Mouse (Mus musculus) forebrain, embryonic 12.5 days (tissue): ENCODE results near the gene Gm20388. TPM values are rescaled to one million over a fixed set of nuclear protein-coding genes. Genes with fewer than 3 reads are reported as not detected.

Experiments used
- ATAC-seq: fragments of 200-750 bp; cut with Nextera tagmentation; 2 replicates; pipeline ENCODE4 v1.8.0; 2017; ENCODE audit warnings: moderate TSS enrichment; ENCODE audit not compliant: low FRiP score
- H3K27ac ChIP-seq: fragments of 300-500 bp; sonication (generic); 2 replicates; pipeline ENCODE4 v1.5.1; 2016; ENCODE audit warnings: mild to moderate bottlenecking
- H3K27me3 ChIP-seq: fragments of 300-500 bp; sonication (generic); 2 replicates; pipeline ENCODE4 v1.6.1; 2016; ENCODE audit warnings: mild to moderate bottlenecking
- H3K36me3 ChIP-seq: fragments of 300-500 bp; sonication (generic); replicated peaks from 2 replicates; pipeline ENCODE4 v1.6.1; 2016; ENCODE audit warnings: mild to moderate bottlenecking
- H3K4me1 ChIP-seq: fragments of 300-500 bp; sonication (generic); 2 replicates; pipeline ENCODE4 v1.6.1; 2016
- H3K4me2 ChIP-seq: fragments of 300-500 bp; sonication (generic); 2 replicates; pipeline ENCODE4 v1.6.1; 2016; ENCODE audit warnings: mild to moderate bottlenecking, moderate library complexity
- H3K4me3 ChIP-seq: fragments of 300-500 bp; sonication (generic); replicated peaks from 2 replicates; pipeline ENCODE4 v1.5.1; 2016; ENCODE audit warnings: mild to moderate bottlenecking
- H3K9ac ChIP-seq: fragments of 300-500 bp; sonication (generic); 2 replicates; pipeline ENCODE4 v1.6.1; 2016; ENCODE audit warnings: mild to moderate bottlenecking
- H3K9me3 ChIP-seq: fragments of 300-500 bp; sonication (generic); 2 replicates; pipeline ENCODE4 v1.6.1; 2016
- WGBS: fragments of 180-500 bp; shearing (Covaris S2); methylation state at CpG from one replicate; pipeline ENCODE4 v1.1.7; 2016; 5-methylcytosine and 5-hydroxymethylcytosine counted together
- polyA plus RNA-seq: library from polyadenylated mRNA; unstranded; fragments of >200 nt; fragmentation: Nextera tagmentation; extraction: Ambion mirVana; gene quantifications from 2 replicates; pipeline ENCODE4 v1.2.1, GENCODE M21; 2016

Gene Gm20388
- polyA plus RNA-seq, 1 experiment from 2014 or later = not detected

- Histone ChIP-seq H3K36me3 (no peaks in the 10 kb centered on the region), H3K9ac (no peak overlapping the region), H3K4me2 (no peak overlapping the region), H3K4me3 (peak overlapping the region; percentile 19), H3K27ac (no peak overlapping the region), H3K27me3 (peaks cover 98% of the 10 kb centered on the region), H3K4me1 (peaks cover 21% of the 10 kb centered on the region), H3K9me3 (0 out of 2 replicates have a peak, but pooled peaks cover 6% of the 10 kb centered on the region)
- 1% methylated on average over 18 of the region's 18 CpGs for WGBS
- ATAC-seq = no peak
Observed at GRCm38 (mm10) chr8:121118634-121119420, 1208.2 kb downstream of the Gm20388 start.

DNA sequence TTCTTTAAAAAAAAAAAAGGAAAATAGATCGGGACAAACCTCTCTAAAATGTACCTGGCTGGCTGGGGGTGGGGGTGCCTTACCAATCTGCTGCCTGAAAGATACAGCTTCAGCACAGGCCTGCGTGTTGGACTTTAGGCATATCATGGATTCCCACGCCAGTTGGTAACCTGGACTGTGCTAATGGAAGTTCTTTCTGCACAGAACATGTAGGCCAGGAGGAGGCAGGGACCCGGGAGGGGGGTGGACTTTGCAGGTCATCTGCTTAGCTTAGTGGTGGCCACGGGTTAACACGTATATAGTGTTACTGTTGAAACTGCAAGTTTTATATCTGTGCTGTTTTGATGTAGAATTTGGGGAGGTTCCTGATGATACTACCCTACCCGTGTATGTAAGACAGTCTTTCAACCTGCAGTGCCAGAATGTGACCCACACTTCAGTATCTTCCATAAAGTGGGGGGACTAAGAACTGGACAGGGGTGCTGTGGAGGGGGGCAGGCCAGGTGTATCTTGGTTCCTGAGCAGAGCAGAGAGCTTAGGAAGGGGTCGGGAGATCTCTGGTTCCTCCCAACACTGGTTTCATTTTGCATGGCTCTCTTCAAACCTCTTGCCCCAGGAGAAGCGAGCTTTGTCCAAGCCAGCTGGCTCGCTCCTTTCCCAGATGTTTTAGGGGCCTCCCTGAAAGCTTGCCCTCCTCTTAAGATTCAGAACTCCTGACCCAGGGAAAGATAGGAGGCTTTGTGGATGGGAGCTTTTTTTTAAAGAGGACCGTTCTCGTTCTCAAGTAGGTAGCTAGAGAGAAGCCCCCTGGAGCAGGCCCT lies 1209.2 kb downstream of the Gm20388 start:
- Histone ChIP-seq H3K4me2 (no peak overlapping the region; the same call in 1 of the 2 replicates), H3K4me3 (peak overlapping the region; percentile 19), H3K4me1 (peaks cover 21% of the 10 kb centered on the region), H3K9me3 (0 out of 2 replicates have a peak, but pooled peaks cover 6% of the 10 kb centered on the region), H3K9ac (no peak overlapping the region), H3K27ac (no peak overlapping the region), H3K27me3 (peaks cover 98% of the 10 kb centered on the region), H3K36me3 (no peaks in the 10 kb centered on the region)
- ATAC-seq = no peak
- 3% methylated on average over 12 of the region's 12 CpGs for WGBS

- Histone ChIP-seq H3K9ac (no peak overlapping the region), H3K4me1 (peaks cover 25% of the 10 kb centered on the region), H3K27ac (no peak overlapping the region), H3K4me3 (peak overlapping the region; percentile 19; the same call in 1 of the 2 replicates), H3K9me3 (0 out of 2 replicates have a peak, but pooled peaks cover 6% of the 10 kb centered on the region), H3K4me2 (no peak overlapping the region), H3K27me3 (peaks cover 99% of the 10 kb centered on the region), H3K36me3 (no peaks in the 10 kb centered on the region)
- ATAC-seq = no peak
- 2% methylated on average over 17 of the region's 17 CpGs for WGBS
Observed at GRCm38 (mm10) chr8:121120456-121121419, 1210.1 kb downstream of the Gm20388 start.

DNA sequence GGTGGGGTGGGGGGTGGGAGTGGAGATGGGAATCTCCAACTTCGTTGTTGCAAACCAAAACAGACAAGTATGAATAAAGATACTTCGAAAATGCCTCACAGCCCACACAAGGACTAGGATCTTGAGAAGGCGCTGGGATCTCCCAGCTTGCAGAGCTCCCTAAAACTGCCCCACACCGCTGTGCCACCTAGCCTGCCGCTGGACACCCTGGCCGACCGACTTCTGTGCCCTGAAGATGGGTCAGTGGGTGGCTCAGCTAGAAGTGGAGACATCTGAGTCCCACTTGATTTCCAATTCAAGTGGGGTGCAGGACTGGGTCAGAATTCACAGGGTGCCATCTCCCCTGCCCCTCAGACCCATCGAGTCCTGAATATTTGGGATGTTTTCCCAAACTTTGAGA lies 1211.1 kb downstream of the Gm20388 start:
- WGBS = 2% methylated on average over 8 of the region's 8 CpGs
- H3K4me2 ChIP-seq = no peak overlapping the region

DNA sequence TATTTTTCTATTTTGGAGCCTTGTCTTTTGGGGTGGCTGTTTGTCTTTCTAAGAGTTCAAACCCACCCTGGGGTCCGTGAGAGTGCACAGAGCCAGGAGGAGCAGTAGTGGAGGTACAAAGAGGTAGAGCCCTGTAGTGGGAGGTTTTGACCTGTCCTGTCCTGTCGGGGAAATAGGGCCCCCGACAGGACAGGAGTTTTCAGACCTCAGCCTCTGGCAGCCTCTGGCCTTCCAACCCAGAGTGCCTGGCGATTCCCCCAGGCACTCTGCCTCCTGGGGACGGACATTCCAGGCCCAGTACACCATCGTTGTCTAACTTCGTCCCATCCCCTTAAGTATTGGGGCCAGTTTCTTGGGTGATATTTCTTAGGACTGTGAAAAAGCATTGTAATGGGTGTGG lies 1211.7 kb downstream of the Gm20388 start:
- H3K9ac ChIP-seq = no peak overlapping the region
- no peak overlapping the region for H3K27ac ChIP-seq
- peaks cover 99% of the 10 kb centered on the region for H3K27me3 ChIP-seq
- no peak for ATAC-seq
- peaks cover 15% of the 10 kb centered on the region for H3K4me1 ChIP-seq
- H3K9me3 ChIP-seq = no peaks in the 10 kb centered on the region
- WGBS = 5% methylated on average over 7 of the region's 7 CpGs
- no peak overlapping the region for H3K4me3 ChIP-seq
- no peaks in the 10 kb centered on the region for H3K36me3 ChIP-seq
- no peak overlapping the region for H3K4me2 ChIP-seq

More for the DNA sequence above, 1211.1 kb downstream of the Gm20388 start:
- ATAC-seq = no peak
- H3K4me3 ChIP-seq = no peak overlapping the region
- no peak overlapping the region for H3K9ac ChIP-seq
- H3K36me3 ChIP-seq = no peaks in the 10 kb centered on the region
- no peak overlapping the region for H3K27ac ChIP-seq
- H3K4me1 ChIP-seq = peaks cover 21% of the 10 kb centered on the region
- peaks cover 99% of the 10 kb centered on the region for H3K27me3 ChIP-seq
- 0 out of 2 replicates have a peak, but pooled peaks cover 4% of the 10 kb centered on the region for H3K9me3 ChIP-seq

GRCm38 (mm10) chr8:121123113-121123512 lies 1212.5 kb downstream of the Gm20388 start:
- Histone ChIP-seq H3K4me1 (peaks cover 16% of the 10 kb centered on the region), H3K4me3 (no peak overlapping the region), H3K4me2 (no peak overlapping the region), H3K27ac (no peak overlapping the region), H3K9ac (no peak overlapping the region), H3K27me3 (peaks cover 99% of the 10 kb centered on the region), H3K36me3 (no peaks in the 10 kb centered on the region), H3K9me3 (no peaks in the 10 kb centered on the region)
- WGBS = 28% methylated on average over 2 of the region's 2 CpGs
- no peak for ATAC-seq

- whole genome bisulfite sequencing = 2% methylated on average over 17 of the region's 17 CpGs
- Histone ChIP-seq H3K27ac (no peak overlapping the region), H3K4me2 (no peak overlapping the region), H3K36me3 (no peaks in the 10 kb centered on the region), H3K27me3 (peaks cover 100% of the 10 kb centered on the region), H3K4me3 (no peak overlapping the region), H3K9ac (no peak overlapping the region), H3K9me3 (no peaks in the 10 kb centered on the region), H3K4me1 (peaks cover 27% of the 10 kb centered on the region)
- no peak for ATAC-seq
Observed at GRCm38 (mm10) chr8:121124547-121125239, 1214.1 kb downstream of the Gm20388 start.

DNA sequence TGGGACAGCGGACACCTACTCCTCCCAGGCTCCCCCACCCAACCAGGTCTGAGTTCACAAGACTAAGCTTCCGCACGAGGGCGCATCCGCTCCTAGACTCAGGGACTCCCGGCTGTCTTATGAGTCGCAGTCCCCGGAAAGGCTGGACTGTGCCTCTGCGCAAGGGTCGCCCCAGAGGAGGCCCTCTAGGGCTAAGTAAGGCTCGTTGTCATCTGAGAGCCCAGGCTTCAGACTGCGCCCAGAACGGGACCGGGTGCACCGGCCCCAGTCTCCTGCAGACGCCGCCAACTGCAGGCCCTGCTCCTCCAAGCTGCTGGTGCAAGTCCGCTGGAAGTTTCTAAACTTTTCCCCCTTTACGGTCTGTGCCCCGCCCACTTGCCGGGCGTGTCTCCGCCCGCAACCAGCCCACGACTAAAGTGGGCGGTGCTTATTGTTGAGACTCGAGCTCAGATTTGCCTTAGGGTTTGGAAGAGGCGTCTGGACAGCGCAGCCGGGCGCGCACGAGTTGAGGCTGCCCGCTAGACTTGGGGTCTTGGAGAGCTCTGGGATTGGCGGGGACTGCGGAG lies 1214.8 kb downstream of the Gm20388 start:
- Histone ChIP-seq H3K9ac (no peak overlapping the region), H3K27me3 (peaks cover 100% of the 10 kb centered on the region), H3K9me3 (no peaks in the 10 kb centered on the region), H3K27ac (no peak overlapping the region), H3K36me3 (no peaks in the 10 kb centered on the region), H3K4me2 (peak overlapping the region; percentile 46), H3K4me1 (peaks cover 27% of the 10 kb centered on the region), H3K4me3 (peak overlapping the region; percentile 22)
- ATAC-seq = peak; percentile 53
- under 1% methylated on average over 35 of the region's 36 CpGs for WGBS

DNA sequence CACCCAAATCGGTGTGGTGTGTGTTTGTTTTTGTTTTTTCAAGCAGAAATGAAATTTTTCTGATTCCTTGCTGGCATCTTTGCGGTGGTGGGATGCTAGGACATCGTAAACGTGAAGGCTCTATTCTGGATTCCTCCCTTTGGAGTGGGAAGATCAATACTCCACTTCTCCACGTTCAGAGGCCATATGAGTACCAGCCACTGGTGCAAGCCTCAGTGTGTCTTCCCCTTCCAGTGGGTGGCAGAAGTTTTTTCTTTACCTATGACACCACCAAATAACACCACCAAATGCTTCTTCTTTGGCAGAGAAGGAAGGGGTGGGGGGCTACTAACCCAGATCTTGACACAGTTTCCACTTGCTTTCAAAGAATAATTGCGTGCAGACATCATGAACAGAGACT lies 1215.5 kb downstream of the Gm20388 start:
- H3K4me1 ChIP-seq = peaks cover 27% of the 10 kb centered on the region
- H3K27me3 ChIP-seq = peaks cover 100% of the 10 kb centered on the region
- no peaks in the 10 kb centered on the region for H3K9me3 ChIP-seq
- ATAC-seq = no peak
- WGBS = 3% methylated on average over 6 of the region's 6 CpGs
- no peak overlapping the region for H3K4me2 ChIP-seq
- H3K36me3 ChIP-seq = no peaks in the 10 kb centered on the region
- no peak overlapping the region for H3K4me3 ChIP-seq
- no peak overlapping the region for H3K9ac ChIP-seq
- H3K27ac ChIP-seq = no peak overlapping the region

- Histone ChIP-seq H3K4me2 (no peak overlapping the region), H3K4me1 (peaks cover 27% of the 10 kb centered on the region), H3K9ac (no peak overlapping the region), H3K9me3 (no peaks in the 10 kb centered on the region), H3K4me3 (no peak overlapping the region), H3K36me3 (no peaks in the 10 kb centered on the region), H3K27me3 (peaks cover 99% of the 10 kb centered on the region), H3K27ac (no peak overlapping the region)
- 1% methylated on average over 6 of the region's 6 CpGs for WGBS
- ATAC-seq = no peak
Observed at GRCm38 (mm10) chr8:121126694-121127093, 1216.1 kb downstream of the Gm20388 start.

DNA sequence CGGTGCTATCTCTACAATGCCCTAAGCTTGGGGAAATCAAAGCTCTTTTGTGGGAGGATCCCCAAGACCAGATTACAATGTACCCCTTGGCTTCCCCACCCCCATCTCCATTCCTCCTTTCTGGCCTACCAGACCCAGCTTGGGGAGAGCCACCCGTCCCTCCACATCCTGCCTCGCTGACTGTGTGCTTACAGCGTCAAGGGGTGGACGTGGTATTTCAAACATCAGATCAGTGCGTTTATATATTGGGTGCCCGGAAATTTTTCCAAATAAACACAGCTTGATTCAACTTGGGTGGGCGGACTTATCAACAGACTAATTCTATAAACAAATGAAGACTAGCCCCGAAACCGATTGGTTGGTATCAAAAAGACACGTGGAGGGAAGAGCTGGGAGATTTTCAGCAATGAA lies 1216.7 kb downstream of the Gm20388 start:
- no peak overlapping the region for H3K4me3 ChIP-seq
- peaks cover 27% of the 10 kb centered on the region for H3K4me1 ChIP-seq
- no peaks in the 10 kb centered on the region for H3K9me3 ChIP-seq
- no peak overlapping the region for H3K27ac ChIP-seq
- no peak overlapping the region for H3K9ac ChIP-seq
- WGBS = under 1% methylated on average over 11 of the region's 11 CpGs
- ATAC-seq = no peak
- no peak overlapping the region for H3K4me2 ChIP-seq
- H3K27me3 ChIP-seq = peaks cover 99% of the 10 kb centered on the region
- no peaks in the 10 kb centered on the region for H3K36me3 ChIP-seq
